Mouse (Mus musculus) megakaryocyte progenitor cell, adult 5-6 weeks (primary cell): ENCODE data around the gene Epor. TPM values are rescaled to one million over a fixed set of nuclear protein-coding genes. Genes with fewer than 3 reads are reported as not detected.

Experiments used
- ATAC-seq: replicated peaks from 2 replicates; pipeline ENCODE4 v1.8.0; 2016; ENCODE audit warnings: mild to moderate bottlenecking, moderate TSS enrichment, inconsistent platforms; ENCODE audit not compliant: poor library complexity
- total RNA-seq, 2 experiments: library from RNA; stranded (forward) in 1 of 2; stranded (reverse) in 1 of 2; fragments of 157-497, 149-512 nt in 1 of 2; fragments of 200-1000 nt in 1 of 2; gene quantifications; 2 replicates each; pipeline versions ENCODE4 v1.2.3 to v1.2.4; 2015 to 2017

Epor gene
- total RNA-seq, 2 experiments from 2014 or later: 3.8 to 6.0 TPM

- ATAC-seq: no peak
Observed at GRCm38 (mm10) chr9:21937711-21938175, 25.6 kb downstream of the Epor start.

GRCm38 (mm10) chr9:21936692-21937570 is 26.4 kb downstream of the Epor start, which contains the start of gene Plppr2:
Gene Plppr2 (plus strand): TSS chr9:21937033.
- ATAC-seq: peak; percentile 97

- no peak for ATAC-seq
Observed at GRCm38 (mm10) chr9:21935466-21936131, 27.7 kb downstream of the Epor start.

GRCm38 (mm10) chr9:21934021-21934420 is 29.3 kb downstream of the Epor start:
- no peak for ATAC-seq

GRCm38 (mm10) chr9:21932445-21933137 is 30.7 kb downstream of the Epor start:
- no peak for ATAC-seq

- no peak for ATAC-seq
Observed at GRCm38 (mm10) chr9:21932006-21932405, 31.3 kb downstream of the Epor start.

- no peak for ATAC-seq
Observed at GRCm38 (mm10) chr9:21929208-21929607, 34.1 kb downstream of the Epor start.

- ATAC-seq: peak; percentile 77
Observed at GRCm38 (mm10) chr9:21927208-21927753, 36.0 kb downstream of the Epor start, which contains the start of the genes Ccdc159 and Tmem205. Gene Ccdc159 (plus strand): TSS chr9:21927471. Gene Tmem205 (minus strand): TSS chr9:21927556.

GRCm38 (mm10) chr9:21926784-21927183 is 36.5 kb downstream of the Epor start:
- 0 out of 2 replicates have a peak, but pooled peaks have one; percentile 7 for ATAC-seq

GRCm38 (mm10) chr9:21926155-21926554 is 37.2 kb downstream of the Epor start:
- no peak for ATAC-seq

GRCm38 (mm10) chr9:21925506-21925905 is 37.8 kb downstream of the Epor start:
- no peak for ATAC-seq

GRCm38 (mm10) chr9:21925034-21925433 is 38.3 kb downstream of the Epor start:
- ATAC-seq: no peak

- ATAC-seq: peak; percentile 74
Observed at GRCm38 (mm10) chr9:21924099-21924493, 39.2 kb downstream of the Epor start.

- no peak for ATAC-seq
Observed at GRCm38 (mm10) chr9:21923490-21924098, 39.7 kb downstream of the Epor start.

GRCm38 (mm10) chr9:21923036-21923435 is 40.3 kb downstream of the Epor start:
- ATAC-seq: no peak

- ATAC-seq: no peak
Observed at GRCm38 (mm10) chr9:21918692-21919384, 44.5 kb downstream of the Epor start.

GRCm38 (mm10) chr9:21918035-21918592 is 45.2 kb downstream of the Epor start, which contains the start of gene Rab3d:
Gene Rab3d (minus strand): TSS chr9:21918192.
- peak; percentile 96 for ATAC-seq

GRCm38 (mm10) chr9:21917493-21918034 is 45.7 kb downstream of the Epor start:
- peak; percentile 11 for ATAC-seq
